Mouse (Mus musculus) forebrain, postnatal 0 days (tissue): ENCODE measurements at regions not wholly inside any gene's neighbourhood (a gene's known extent, or its start where the extent isn't known, plus 50 kb on each side); places are given as distances from the start of the nearest gene placed in this dataset.

ENCODE experiments used
- ATAC-seq: fragments of 200-750 bp; cut with Nextera tagmentation; 2 replicates; pipeline ENCODE4 v1.8.0; 2017; ENCODE audit warnings: mild to moderate bottlenecking, moderate library complexity
- DNase-seq: peaks from one replicate; pipeline ENCODE4 v3.0.0-alpha.2; 2015
- H3K27ac ChIP-seq: fragments of 300-500 bp; sonication (generic); 2 replicates; pipeline ENCODE4 v1.5.1; 2014; ENCODE audit warnings: low read depth, mild to moderate bottlenecking, antibody characterized with exemption, low read length, moderate library complexity, mixed read lengths
- H3K27me3 ChIP-seq: fragments of 300-500 bp; sonication (generic); 2 replicates; pipeline ENCODE4 v1.6.1; 2014; ENCODE audit warnings: mild to moderate bottlenecking, low read length, mixed read lengths; ENCODE audit not compliant: insufficient read depth
- H3K36me3 ChIP-seq: fragments of 300-500 bp; sonication (generic); 2 replicates; pipeline ENCODE4 v1.6.1; 2014; ENCODE audit warnings: mild to moderate bottlenecking, moderate library complexity; ENCODE audit not compliant: insufficient read depth
- H3K4me1 ChIP-seq: fragments of 300-500 bp; sonication (generic); 2 replicates; pipeline ENCODE4 v1.6.1; 2014; ENCODE audit warnings: antibody characterized with exemption; ENCODE audit not compliant: insufficient read depth
- H3K4me2 ChIP-seq: fragments of 300-500 bp; sonication (generic); 2 replicates; pipeline ENCODE4 v1.6.1; 2014; ENCODE audit warnings: low read depth, mild to moderate bottlenecking, moderate library complexity
- H3K4me3 ChIP-seq: fragments of 300-500 bp; sonication (generic); 2 replicates; pipeline ENCODE4 v1.5.1; 2014; ENCODE audit warnings: low read depth, low read length, mixed read lengths
- H3K9ac ChIP-seq: fragments of 300-500 bp; sonication (generic); 2 replicates; pipeline ENCODE4 v1.6.1; 2014; ENCODE audit warnings: mild to moderate bottlenecking
- H3K9me3 ChIP-seq: fragments of 300-500 bp; sonication (generic); 2 replicates; pipeline ENCODE4 v1.6.1; 2016; ENCODE audit warnings: low read length
- CTCF ChIP-seq: sonication (generic); IDR thresholded peaks from 2 replicates; pipeline ENCODE4 v1.5.1; 2016; ENCODE audit warnings: antibody characterized with exemption, control low read depth, low read depth
- WGBS: fragments of 180-500 bp; shearing (Covaris S2); extraction: QIAGEN DNeasy Blood & Tissue Kit; methylation state at CpG from one replicate; pipeline ENCODE4 v1.1.7; 2014; 5-methylcytosine and 5-hydroxymethylcytosine counted together

GRCm38 (mm10) chr14:29866455-29867275, 101.4 kb upstream of the Selenok start:
- H3K4me2 ChIP-seq: no peak overlapping the region
- H3K27me3 ChIP-seq: no peaks in the 10 kb centered on the region
- H3K9ac ChIP-seq: no peak overlapping the region
- H3K27ac ChIP-seq: no peak overlapping the region
- no peak for TF ChIP-seq CTCF
- H3K9me3 ChIP-seq: no peaks in the 10 kb centered on the region
- no peak for DNase-seq
- whole genome bisulfite sequencing: 90% methylated on average over 7 of the region's 7 CpGs
- H3K4me1 ChIP-seq: no peaks in the 10 kb centered on the region
- H3K4me3 ChIP-seq: no peak overlapping the region
- no peaks in the 10 kb centered on the region for H3K36me3 ChIP-seq
- ATAC-seq: no peak

- Histone ChIP-seq H3K9me3 (no peaks in the 10 kb centered on the region), H3K4me2 (no peak overlapping the region), H3K27ac (no peak overlapping the region), H3K9ac (no peak overlapping the region), H3K4me3 (no peak overlapping the region), H3K27me3 (no peaks in the 10 kb centered on the region), H3K36me3 (no peaks in the 10 kb centered on the region), H3K4me1 (no peaks in the 10 kb centered on the region)
- ATAC-seq (no peak), DNase-seq (no peak)
- WGBS: 82% methylated on average over 6 of the region's 6 CpGs
- TF ChIP-seq CTCF: no peak
Measured at GRCm38 (mm10) chr14:29867311-29867710, 100.8 kb upstream of the Selenok start.

- no peak for TF ChIP-seq CTCF
- DNase-seq (no peak), ATAC-seq (peak; percentile 14; the same call in 1 of the 2 replicates)
- H3K4me2 ChIP-seq: no peak overlapping the region
- WGBS: 72% methylated on average over 9 of the region's 9 CpGs
- H3K27me3 ChIP-seq: no peaks in the 10 kb centered on the region
- H3K4me1 ChIP-seq: no peaks in the 10 kb centered on the region
- no peaks in the 10 kb centered on the region for H3K9me3 ChIP-seq
- no peaks in the 10 kb centered on the region for H3K36me3 ChIP-seq
- no peak overlapping the region for H3K4me3 ChIP-seq
- no peak overlapping the region for H3K9ac ChIP-seq
- no peak overlapping the region for H3K27ac ChIP-seq
Measured at GRCm38 (mm10) chr14:29869930-29870329, 98.2 kb upstream of the Selenok start.

GRCm38 (mm10) chr14:29876668-29877067, 91.4 kb upstream of the Selenok start:
- 96% methylated on average over 4 of the region's 4 CpGs for WGBS
- no peak for TF ChIP-seq CTCF
- ATAC-seq: no peak
- Histone ChIP-seq H3K4me1 (no peaks in the 10 kb centered on the region), H3K4me2 (no peak overlapping the region), H3K27ac (no peak overlapping the region), H3K27me3 (no peaks in the 10 kb centered on the region), H3K4me3 (no peak overlapping the region), H3K9ac (no peak overlapping the region), H3K36me3 (no peaks in the 10 kb centered on the region), H3K9me3 (no peaks in the 10 kb centered on the region)
- DNase-seq: no peak

- Histone ChIP-seq H3K9me3 (no peaks in the 10 kb centered on the region), H3K36me3 (no peaks in the 10 kb centered on the region), H3K27ac (no peak overlapping the region), H3K27me3 (no peaks in the 10 kb centered on the region), H3K4me1 (no peaks in the 10 kb centered on the region), H3K9ac (no peak overlapping the region), H3K4me2 (no peak overlapping the region), H3K4me3 (no peak overlapping the region)
- WGBS: 77% methylated on average over 11 of the region's 11 CpGs
- TF ChIP-seq CTCF: no peak
- no peak for DNase-seq
- no peak for ATAC-seq
Measured at GRCm38 (mm10) chr14:29877671-29878422, 90.3 kb upstream of the Selenok start.

- H3K36me3 ChIP-seq: no peaks in the 10 kb centered on the region
- H3K9me3 ChIP-seq: no peaks in the 10 kb centered on the region
- no peaks in the 10 kb centered on the region for H3K27me3 ChIP-seq
- ATAC-seq (no peak), DNase-seq (no peak)
- no peak overlapping the region for H3K9ac ChIP-seq
- no peak for TF ChIP-seq CTCF
- 81% methylated on average over 7 of the region's 7 CpGs for WGBS
- no peak overlapping the region for H3K4me2 ChIP-seq
- no peaks in the 10 kb centered on the region for H3K4me1 ChIP-seq
- no peak overlapping the region for H3K4me3 ChIP-seq
- H3K27ac ChIP-seq: no peak overlapping the region
Measured at GRCm38 (mm10) chr14:29878423-29878800, 89.7 kb upstream of the Selenok start.

GRCm38 (mm10) chr14:29879283-29879682, 88.8 kb upstream of the Selenok start:
- Histone ChIP-seq H3K4me3 (no peak overlapping the region), H3K27ac (no peak overlapping the region), H3K9ac (no peak overlapping the region), H3K36me3 (no peaks in the 10 kb centered on the region), H3K4me1 (no peaks in the 10 kb centered on the region), H3K4me2 (no peak overlapping the region), H3K9me3 (no peaks in the 10 kb centered on the region), H3K27me3 (no peaks in the 10 kb centered on the region)
- DNase-seq: no peak
- 67% methylated on average over 3 of the region's 3 CpGs for WGBS
- ATAC-seq: no peak
- no peak for TF ChIP-seq CTCF
